In the genomic region with DNA sequence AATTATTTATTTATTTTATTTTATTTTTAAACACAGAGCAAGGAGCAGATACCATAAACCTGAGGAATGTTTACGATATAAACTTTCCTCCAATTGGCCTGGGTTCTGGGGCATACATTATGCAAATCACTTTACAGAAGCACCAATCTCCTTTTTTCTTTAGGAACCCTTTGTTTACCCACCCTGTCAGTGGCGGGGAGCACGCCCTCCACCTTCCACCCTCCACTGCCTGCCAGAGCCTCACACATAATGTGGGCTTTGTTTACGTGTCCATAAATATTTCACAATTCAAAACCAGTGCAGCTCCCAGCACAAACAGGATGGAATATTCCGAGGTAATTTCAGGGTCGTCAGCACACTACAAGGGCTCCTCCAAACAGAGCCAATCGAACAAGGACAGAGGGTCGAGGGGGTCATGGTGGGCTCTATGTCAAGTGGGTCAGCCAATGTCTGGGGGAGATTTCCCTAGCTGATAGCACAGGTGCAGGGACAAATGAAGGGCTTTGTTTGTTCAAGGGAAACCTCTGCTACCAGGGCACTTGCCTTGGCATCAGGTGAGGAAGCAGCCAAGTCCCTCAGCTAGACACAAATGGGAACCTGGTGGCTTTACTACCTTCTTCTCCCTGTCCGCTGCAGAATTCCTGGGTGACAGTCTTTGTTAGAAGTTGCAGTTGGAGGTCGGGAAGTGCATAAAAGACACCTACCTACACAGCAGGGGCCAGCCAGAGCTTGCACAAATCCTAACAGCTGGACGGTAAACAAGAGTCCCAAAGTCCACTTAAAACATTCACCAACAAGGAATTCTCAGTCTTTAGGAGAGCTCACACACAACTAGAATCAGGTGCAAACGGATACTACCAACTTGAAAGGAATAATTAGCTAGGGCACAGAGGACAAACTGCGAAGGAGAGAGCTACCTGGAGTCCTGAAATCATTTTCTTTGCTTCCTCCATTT, we compare ENCODE assay signal across 9 mouse cellular contexts. TPM values are rescaled to one million over a fixed set of nuclear protein-coding genes. Genes with fewer than 3 reads are reported as not detected.
DNase-seq lines count a peak whose midpoint lies in the region; ATAC-seq lines count a peak whose summit lies in the region.
"Had no signal": no experiment of that assay in that cellular context is flagged by ENCODE, and none has a peak within 500 bp of the region (broad histone marks: within the 10 kb centered on the region; RNA-seq: fewer than 3 reads in every experiment).

No protein-coding gene starts in this region.

- ATAC-seq in liver, embryonic 13.5 days (ENCODE audit: low read depth): peak; percentile 49; the same call in 1 of the 2 replicates
- no peak for ATAC-seq in megakaryocyte-erythroid progenitor cell, adult 5-6 weeks (replicated peaks; ENCODE audit: low FRiP score, low TSS enrichment, poor library complexity, severe bottlenecking)
- ATAC-seq: Patski had no signal

- H3K4me1 ChIP-seq in liver, embryonic 13.5 days (replicated peaks): peaks cover 10% of the 10 kb centered on the region

- WGBS in liver, embryonic 13.5 days (ENCODE audit: insufficient replicate concordance): 18% methylated on average over 13 of the region's 13 CpGs

- peaks cover 35% of the 10 kb centered on the region for H3K27me3 ChIP-seq in liver, embryonic 13.5 days
- H3K27me3 ChIP-seq: hindbrain, embryonic 15.5 days; Patski had no signal

- H3K9ac ChIP-seq in liver, embryonic 13.5 days: no peak overlapping the region
- H3K9ac ChIP-seq: hindbrain, embryonic 15.5 days had no signal

- no peaks in the 10 kb centered on the region for H3K36me3 ChIP-seq in liver, embryonic 13.5 days

- peak overlapping the region; percentile 68 for H3K27ac ChIP-seq in liver, embryonic 13.5 days
- H3K27ac ChIP-seq: hindbrain, embryonic 15.5 days had no signal

- no peaks in the 10 kb centered on the region for H3K9me3 ChIP-seq in liver, embryonic 13.5 days (replicated peaks)
- H3K9me3 ChIP-seq: hindbrain, embryonic 15.5 days had no signal

- H3K4me3 ChIP-seq in liver, embryonic 13.5 days (replicated peaks): peak overlapping the region; percentile 34
- H3K4me3 ChIP-seq: hindbrain, embryonic 15.5 days had no signal

- H3K4me2 ChIP-seq in liver, embryonic 13.5 days: peak overlapping the region; percentile 51
- H3K4me2 ChIP-seq: hindbrain, embryonic 15.5 days had no signal

- peak; percentile 23 for DNase-seq in ES-CJ7 (ENCODE audit: low read depth, low spot score)
- peak; percentile 49 for DNase-seq in brain, adult 2 months (ENCODE audit: low read depth, low spot score)
- DNase-seq in kidney, adult 18-20 months: peak; percentile 45
- DNase-seq in liver, embryonic 13.5 days: no peak
- no peak for DNase-seq in gastrocnemius, adult 8-10 months (ENCODE audit: low spot score in 2 of 2)
- DNase-seq in adrenal gland, postnatal 14 days: no peak

RNA-seq across cellular contexts. Expression of a gene that starts 33.3 kb away (rescaled TPM):
- polyA plus RNA-seq in liver, embryonic 13.5 days (2015; fragmentation: Nextera tagmentation; extraction: Ambion mirVana): 33.7 and 45.2 TPM in 2 replicates
- 100 to 1,000 TPM; 159 to 224 (median 179) TPM for total RNA-seq in gastrocnemius, adult 8-10 months (2022)
- total RNA-seq in megakaryocyte-erythroid progenitor cell, adult 5-6 weeks (2014; fragmentation: Nextera tagmentation): 41.0 and 51.5 TPM in 2 replicates
- total RNA-seq in megakaryocyte-erythroid progenitor cell, adult 5-6 weeks (2017): 52.4 and 68.9 TPM in 2 replicates
- total RNA-seq in adrenal gland, postnatal 14 days (2021): 252 and 279 TPM in 2 replicates

RNA-seq across cellular contexts. Expression of a gene that starts 46.4 kb away (rescaled TPM):
- polyA plus RNA-seq in liver, embryonic 13.5 days (2015; fragmentation: Nextera tagmentation; extraction: Ambion mirVana): 0.70 and 0.93 TPM in 2 replicates
- 1 to 10 TPM; 2.0 to 2.5 (median 2.1) TPM for total RNA-seq in gastrocnemius, adult 8-10 months (2022)
- not detected in 2 replicates for total RNA-seq in megakaryocyte-erythroid progenitor cell, adult 5-6 weeks (2014; fragmentation: Nextera tagmentation)
- not detected in 2 replicates for total RNA-seq in megakaryocyte-erythroid progenitor cell, adult 5-6 weeks (2017)
- total RNA-seq in adrenal gland, postnatal 14 days (2021): 8.4 and 9.5 TPM in 2 replicates

RNA-seq across cellular contexts. Expression of a gene that starts 53.4 kb away (rescaled TPM):
- polyA plus RNA-seq in liver, embryonic 13.5 days (2015; fragmentation: Nextera tagmentation; extraction: Ambion mirVana): 2.5 and 3.3 TPM in 2 replicates
- total RNA-seq in gastrocnemius, adult 8-10 months (2022): 1 to 10 TPM; 2.9 to 5.9 (median 4.8) TPM
- not detected in 2 replicates for total RNA-seq in megakaryocyte-erythroid progenitor cell, adult 5-6 weeks (2014; fragmentation: Nextera tagmentation)
- total RNA-seq in megakaryocyte-erythroid progenitor cell, adult 5-6 weeks (2017): not detected in 2 replicates
- total RNA-seq in adrenal gland, postnatal 14 days (2021): 6.6 and 6.9 TPM in 2 replicates

RNA-seq across cellular contexts. Expression of a gene that starts 58.2 kb away (rescaled TPM):
- polyA plus RNA-seq in liver, embryonic 13.5 days (2015; fragmentation: Nextera tagmentation; extraction: Ambion mirVana): 8.7 and 11.0 TPM in 2 replicates
- total RNA-seq in gastrocnemius, adult 8-10 months (2022): 1,000 to 10,000 TPM; 1,194 to 1,381 (median 1,261) TPM
- total RNA-seq in megakaryocyte-erythroid progenitor cell, adult 5-6 weeks (2014; fragmentation: Nextera tagmentation): not detected in 2 replicates
- not detected in 2 replicates for total RNA-seq in megakaryocyte-erythroid progenitor cell, adult 5-6 weeks (2017)
- 21.4 and 29.2 TPM in 2 replicates for total RNA-seq in adrenal gland, postnatal 14 days (2021)

RNA-seq across cellular contexts. Expression of a gene that starts 59.3 kb away (rescaled TPM):
- 1.4 TPM in 2 replicates for polyA plus RNA-seq in liver, embryonic 13.5 days (2015; fragmentation: Nextera tagmentation; extraction: Ambion mirVana)
- total RNA-seq in gastrocnemius, adult 8-10 months (2022): 100 to 1,000 TPM; 118 to 146 (median 133) TPM
- total RNA-seq in megakaryocyte-erythroid progenitor cell, adult 5-6 weeks (2014; fragmentation: Nextera tagmentation): not detected in 2 replicates
- not detected in 2 replicates for total RNA-seq in megakaryocyte-erythroid progenitor cell, adult 5-6 weeks (2017)
- total RNA-seq in adrenal gland, postnatal 14 days (2021): 1.5 and 1.9 TPM in 2 replicates

Comparison
In these comparisons a context has a peak if more than half of its experiments do, and no peak if none do; other contexts are left out.
1. DNase-seq: peak in ES-CJ7 (single experiment), brain, adult 2 months (single experiment) and kidney, adult 18-20 months (single experiment); none in liver, embryonic 13.5 days (single experiment), gastrocnemius, adult 8-10 months (0 of 2) and adrenal gland, postnatal 14 days (single experiment).